Mouse (Mus musculus) frontal cortex, adult (tissue): ENCODE measurements at regions not wholly inside any gene's neighbourhood (a gene's known extent, or its start where the extent isn't known, plus 50 kb on each side); places are given as distances from the start of the nearest gene placed in this dataset.

Experiments
- ATAC-seq: cut with Nextera tagmentation; 2 replicates; pipeline ENCODE4 v1.9.2; 2017; ENCODE audit warnings: mild to moderate bottlenecking, moderate library complexity, mixed read lengths; ENCODE audit not compliant: low TSS enrichment

- peak; percentile 47; the same call in 1 of the 2 replicates for ATAC-seq
Observed at GRCm38 (mm10) chr7:121589088-121589605, 117.9 kb downstream of the Usp31 start.

- no peak for ATAC-seq
Observed at GRCm38 (mm10) chr7:121587713-121588112, 119.3 kb downstream of the Usp31 start.

- 0 out of 2 replicates have a peak, but pooled peaks have one; percentile 44 for ATAC-seq
Observed at GRCm38 (mm10) chr7:121585721-121586120, 121.3 kb downstream of the Usp31 start.

- ATAC-seq = no peak
Observed at GRCm38 (mm10) chr7:121579497-121579896, 127.6 kb downstream of the Usp31 start.

- no peak for ATAC-seq
Observed at GRCm38 (mm10) chr7:121572681-121573335, 134.2 kb downstream of the Usp31 start.

- no peak for ATAC-seq
Observed at GRCm38 (mm10) chr7:121571741-121572140, 135.3 kb downstream of the Usp31 start.

- peak; percentile 50 for ATAC-seq
Observed at GRCm38 (mm10) chr7:121571292-121571691, 135.8 kb downstream of the Usp31 start.

- ATAC-seq = no peak
Observed at GRCm38 (mm10) chr7:121569248-121569647, 137.8 kb downstream of the Usp31 start.

GRCm38 (mm10) chr7:121568064-121568463 is 139.0 kb downstream of the Usp31 start:
- ATAC-seq = no peak

GRCm38 (mm10) chr7:121563526-121563925 is 143.5 kb downstream of the Usp31 start:
- peak; percentile 77 for ATAC-seq

- ATAC-seq = no peak
Observed at GRCm38 (mm10) chr7:121555420-121555819, 151.6 kb downstream of the Usp31 start.
